Mouse (Mus musculus) B cell, adult 67 days (primary cell): ENCODE measurements around the gene Hsd3b4. TPM values are rescaled to one million over a fixed set of nuclear protein-coding genes. Genes with fewer than 3 reads are reported as not detected.

Experiments used
- total RNA-seq, 2 experiments: library from RNA; stranded (reverse); gene quantifications; 4 replicates each; pipeline ENCODE4 v1.2.4; 2023

Gene Hsd3b4
- total RNA-seq, result not detected

DNA sequence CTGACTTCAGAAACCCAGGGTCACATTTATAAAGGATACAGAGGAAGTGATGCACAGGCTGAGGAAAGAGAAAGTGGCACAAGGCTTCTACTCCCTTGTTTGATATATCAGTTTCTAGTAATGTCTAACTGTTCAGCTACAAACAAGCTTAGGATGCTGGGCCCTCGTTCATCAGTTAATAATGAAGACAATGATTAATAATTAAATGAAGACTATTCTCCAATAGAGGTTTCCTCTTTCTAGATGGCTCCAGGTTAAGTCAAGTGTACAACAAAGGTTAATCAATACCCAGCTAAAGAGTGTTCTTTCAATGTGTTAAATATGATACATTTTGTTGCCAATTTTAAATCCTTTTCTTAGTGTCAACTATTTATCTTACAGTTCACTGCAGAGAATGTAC lies at the start of gene Hsd3b4:
Gene Hsd3b4 (minus strand): TSS at position 101 of the 400 bp plus-strand sequence.

DNA sequence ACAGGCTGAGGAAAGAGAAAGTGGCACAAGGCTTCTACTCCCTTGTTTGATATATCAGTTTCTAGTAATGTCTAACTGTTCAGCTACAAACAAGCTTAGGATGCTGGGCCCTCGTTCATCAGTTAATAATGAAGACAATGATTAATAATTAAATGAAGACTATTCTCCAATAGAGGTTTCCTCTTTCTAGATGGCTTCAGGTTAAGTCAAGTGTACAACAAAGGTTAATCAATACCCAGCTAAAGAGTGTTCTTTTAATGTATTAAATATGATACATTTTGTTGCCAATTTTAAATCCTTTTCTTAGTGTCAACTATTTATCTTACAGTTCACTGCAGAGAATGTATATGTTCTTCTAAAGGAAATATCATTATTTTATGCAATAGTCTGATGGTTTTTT lies 53.3 kb downstream of the Hsd3b4 start, which contains the start of gene Gm4450:
Gene Gm4450 (minus strand): TSS at position 101 of the 400 bp plus-strand sequence.

Other genes starting within 250 kb of the Hsd3b4 start
- gene Hmgcs2, start 230.1 kb downstream of the Hsd3b4 start, total RNA-seq, result not detected
- 10 to 100 TPM; 53.5 to 58.0 TPM for gene Phgdh, start 170.5 kb downstream of the Hsd3b4 start, total RNA-seq
- under 1 TPM in 1 of 2 experiments, not detected in 1; 0.15 TPM for gene Zfp697, start 128.1 kb downstream of the Hsd3b4 start, total RNA-seq
- gene Gm4450, start 53.4 kb downstream of the Hsd3b4 start, total RNA-seq, result not detected
- not detected for gene Gm10681, start 78.3 kb upstream of the Hsd3b4 start, total RNA-seq
- not detected for gene Hsd3b5, start 119.7 kb upstream of the Hsd3b4 start, total RNA-seq
- not detected for gene Hsd3b2, start 214.0 kb upstream of the Hsd3b4 start, total RNA-seq